Mouse (Mus musculus) limb, embryonic 14.5 days (tissue): ENCODE data around the gene Rtel1. TPM values are rescaled to one million over a fixed set of nuclear protein-coding genes. Genes with fewer than 3 reads are reported as not detected.

ENCODE experiments used
- ATAC-seq: fragments of 200-750 bp; cut with Nextera tagmentation; 2 replicates; pipeline ENCODE4 v1.8.0; 2017; ENCODE audit warnings: low read depth, moderate number of reproducible peaks, moderate TSS enrichment; ENCODE audit not compliant: low FRiP score
- DNase-seq: peaks from one replicate; pipeline ENCODE4 v3.0.0-alpha.2; 2015; ENCODE audit warnings: low spot score
- H3K27ac ChIP-seq: fragments of 300-500 bp; sonication (generic); replicated peaks from 2 replicates; pipeline ENCODE4 v1.5.1; 2014; ENCODE audit warnings: low read depth, mild to moderate bottlenecking, low read length, moderate library complexity, mixed read lengths
- H3K27me3 ChIP-seq: fragments of 300-500 bp; sonication (generic); 2 replicates; pipeline ENCODE4 v1.6.1; 2014; ENCODE audit warnings: low read length, mixed read lengths; ENCODE audit not compliant: control insufficient read depth, insufficient read depth
- H3K36me3 ChIP-seq: fragments of 300-500 bp; sonication (generic); 2 replicates; pipeline ENCODE4 v1.6.1; 2014; ENCODE audit warnings: mild to moderate bottlenecking, low read length, moderate library complexity, mixed read lengths; ENCODE audit not compliant: control insufficient read depth, insufficient read depth
- H3K4me1 ChIP-seq: fragments of 300-500 bp; sonication (generic); 2 replicates; pipeline ENCODE4 v1.6.1; 2014; ENCODE audit warnings: antibody characterized with exemption, low read length, mixed read lengths; ENCODE audit not compliant: control insufficient read depth, insufficient read depth
- H3K4me2 ChIP-seq: fragments of 300-500 bp; sonication (generic); replicated peaks from 2 replicates; pipeline ENCODE4 v1.6.1; 2014; ENCODE audit warnings: low read depth, mild to moderate bottlenecking, low read length, moderate library complexity; ENCODE audit not compliant: severe bottlenecking
- H3K4me3 ChIP-seq: fragments of 300-500 bp; sonication (generic); replicated peaks from 2 replicates; pipeline ENCODE4 v1.5.1; 2014; ENCODE audit warnings: low read length
- H3K9ac ChIP-seq: fragments of 300-500 bp; sonication (generic); 2 replicates; pipeline ENCODE4 v1.6.1; 2014; ENCODE audit warnings: mild to moderate bottlenecking, low read depth, low read length, moderate library complexity; ENCODE audit not compliant: severe bottlenecking
- H3K9me3 ChIP-seq: fragments of 300-500 bp; sonication (generic); 2 replicates; pipeline ENCODE4 v1.6.1; 2016; ENCODE audit warnings: low read length; ENCODE audit not compliant: control insufficient read depth
- POLR2A ChIP-seq: fragments of 200-500 bp; IDR thresholded peaks from 2 replicates; pipeline ENCODE4 v1.8.0; 2012; ENCODE audit warnings: inconsistent platforms, mild to moderate bottlenecking, moderate library complexity, borderline replicate concordance; ENCODE audit not compliant: insufficient read depth, insufficient read length; ENCODE audit errors: extremely low read depth
- WGBS: fragments of 180-500 bp; shearing (Covaris S2); extraction: QIAGEN DNeasy Blood & Tissue Kit; methylation state at CpG from one replicate; pipeline ENCODE4 v1.1.7; 2014; 5-methylcytosine and 5-hydroxymethylcytosine counted together
- polyA plus RNA-seq, 2 experiments: library from polyadenylated mRNA; depleted of rRNA in 1 of 2; stranded (reverse) in 1 of 2; unstranded in 1 of 2; fragments of >200 nt; fragmentation: Nextera tagmentation in 1 of 2; extraction: Ambion mirVana in 1 of 2; gene quantifications; 2 replicates each; pipeline versions ENCODE4 v1.2.1 to v1.2.3; 2012 to 2014

The Rtel1 gene
- polyA plus RNA-seq, 2 experiments = 53.3 to 110 TPM

DNA sequence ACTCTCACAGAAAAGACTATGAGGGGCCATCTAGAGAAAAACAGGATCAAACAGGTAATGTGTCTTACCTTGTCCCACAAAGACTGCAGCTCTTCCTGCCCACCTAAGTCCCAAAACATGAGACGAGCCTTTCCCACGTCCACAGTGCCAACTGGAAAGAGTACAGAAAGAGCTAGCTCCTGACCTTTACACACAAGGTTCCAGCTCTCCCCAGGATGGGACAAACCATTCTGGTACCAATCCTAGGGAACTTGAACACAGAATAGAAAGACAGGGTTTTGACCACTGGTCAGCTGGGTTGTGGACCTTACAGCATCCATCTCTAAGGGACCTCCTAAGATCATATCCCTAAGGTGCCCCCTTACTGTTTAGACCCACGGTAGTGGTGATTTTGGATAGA, 44.4 kb downstream of the Rtel1 start:
- Histone ChIP-seq H3K27ac (no peak overlapping the region), H3K9ac (peak overlapping the region; percentile 88), H3K36me3 (peaks cover 44% of the 10 kb centered on the region), H3K4me1 (peaks cover 18% of the 10 kb centered on the region), H3K4me3 (peak overlapping the region; percentile 85), H3K9me3 (no peaks in the 10 kb centered on the region), H3K27me3 (no peaks in the 10 kb centered on the region), H3K4me2 (peak overlapping the region; percentile 91)
- WGBS = 87% methylated on average over 3 of the region's 3 CpGs
- no peak for DNase-seq
- ATAC-seq = no peak
- no peak for TF ChIP-seq POLR2A

DNA sequence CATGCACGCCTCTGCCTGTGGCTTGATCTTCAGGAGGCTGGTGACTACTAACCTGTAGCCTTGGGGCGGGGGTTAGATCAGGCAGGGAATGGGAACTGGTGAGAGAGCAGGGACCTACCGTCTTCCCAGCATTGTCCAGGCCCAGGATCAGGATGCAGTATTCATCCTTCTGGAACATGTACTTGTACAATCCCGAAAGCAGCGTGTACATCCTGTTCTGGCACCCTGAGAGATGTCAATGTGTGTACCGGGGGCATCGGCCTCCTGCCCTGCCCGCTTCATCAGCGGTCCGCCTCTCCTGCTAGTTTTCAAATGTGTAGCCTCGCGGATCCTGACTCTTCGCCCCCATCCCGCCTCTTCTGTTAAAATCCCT, 44.9 kb downstream of the Rtel1 start:
- peaks cover 18% of the 10 kb centered on the region for H3K4me1 ChIP-seq
- no peak for TF ChIP-seq POLR2A
- no peaks in the 10 kb centered on the region for H3K9me3 ChIP-seq
- peak overlapping the region; percentile 78; the same call in 1 of the 2 replicates for H3K27ac ChIP-seq
- H3K4me2 ChIP-seq = peak overlapping the region; percentile 91
- peaks cover 42% of the 10 kb centered on the region for H3K36me3 ChIP-seq
- H3K27me3 ChIP-seq = no peaks in the 10 kb centered on the region
- no peak for DNase-seq
- 9% methylated on average over 14 of the region's 14 CpGs for WGBS
- peak overlapping the region; percentile 88 for H3K9ac ChIP-seq
- peak overlapping the region; percentile 85 for H3K4me3 ChIP-seq
- no peak for ATAC-seq

DNA sequence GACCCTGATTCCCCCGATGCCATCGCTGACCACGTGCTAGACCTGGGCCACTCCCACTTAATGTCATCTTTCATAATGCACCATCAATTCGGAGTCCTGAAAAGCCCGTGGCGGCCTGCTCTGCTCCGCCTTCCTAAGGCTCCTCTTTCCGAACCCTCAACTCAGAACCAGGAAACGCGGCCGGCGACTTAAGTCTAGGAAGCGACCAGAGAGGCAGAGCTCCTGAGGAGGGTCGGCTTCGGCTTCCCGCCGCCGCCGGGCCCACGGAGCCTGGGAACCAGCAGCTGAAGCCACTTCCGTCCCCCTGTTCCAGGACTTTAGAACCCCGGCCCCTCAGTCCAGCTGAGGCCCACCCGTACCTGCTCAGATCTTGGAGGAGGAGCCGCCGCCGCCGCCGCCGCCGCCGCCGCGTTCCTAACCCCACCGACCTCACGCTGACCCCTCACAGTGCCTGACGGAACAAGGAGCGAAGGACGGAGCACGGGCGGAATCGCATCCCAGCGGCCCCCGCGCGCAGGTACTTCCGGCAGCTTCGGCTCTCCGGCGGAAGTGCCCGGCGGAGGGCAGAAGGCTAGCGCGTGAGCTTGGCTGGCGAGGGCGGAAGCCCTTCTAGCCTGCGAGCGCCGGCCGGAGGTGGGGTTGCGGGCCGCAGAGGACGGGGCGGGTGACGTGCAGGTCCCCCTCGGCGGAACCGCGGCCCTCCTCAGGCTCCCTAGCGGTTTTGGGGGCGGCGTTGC, 45.5 kb downstream of the Rtel1 start, which contains the start of the genes Zgpat and Arfrp1:
Gene Zgpat (plus strand): TSS at position 69 of the 737 bp plus-strand sequence.
Gene Arfrp1 (minus strand): TSS at position 545 of the 737 bp plus-strand sequence.
- H3K9ac ChIP-seq = peak within 1 kb of the TSS; percentile 88
- H3K27me3 ChIP-seq = no peaks in the 10 kb centered on the region
- H3K4me2 ChIP-seq = peak within 1 kb of the TSS; percentile 91
- H3K4me1 ChIP-seq = peaks cover 18% of the 10 kb centered on the region
- DNase-seq = peak; percentile 83
- H3K27ac ChIP-seq = peak within 1 kb of the TSS; percentile 78
- H3K4me3 ChIP-seq = peak within 1 kb of the TSS; percentile 85
- ATAC-seq = peak; percentile 90
- 1% methylated on average over 49 of the region's 71 CpGs for WGBS
- peak; percentile 74; the same call in 1 of the 2 replicates for TF ChIP-seq POLR2A
- no peaks in the 10 kb centered on the region for H3K9me3 ChIP-seq
- peaks cover 41% of the 10 kb centered on the region for H3K36me3 ChIP-seq

DNA sequence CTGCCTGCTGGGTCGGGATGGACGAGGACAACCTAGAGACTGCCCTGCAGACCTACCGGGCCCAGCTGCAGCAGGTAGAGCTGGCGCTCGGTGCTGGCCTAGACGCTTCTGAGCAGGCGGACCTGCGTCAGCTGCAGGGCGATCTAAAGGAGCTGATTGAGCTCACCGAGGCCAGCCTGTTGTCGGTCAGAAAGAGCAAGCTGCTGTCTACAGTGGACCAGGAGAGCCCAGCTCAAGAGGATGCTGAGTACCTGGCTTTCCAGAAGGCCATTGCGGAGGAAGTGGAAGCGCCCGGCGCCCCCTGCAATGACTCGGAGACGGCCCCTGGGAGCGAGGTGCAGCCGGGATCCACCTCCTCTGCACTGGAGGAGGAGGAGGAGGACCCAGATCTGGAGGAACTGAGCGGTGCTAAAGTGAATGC, 46.1 kb downstream of the Rtel1 start:
- peak overlapping the region; percentile 78 for H3K27ac ChIP-seq
- peak overlapping the region; percentile 85 for H3K4me3 ChIP-seq
- no peaks in the 10 kb centered on the region for H3K9me3 ChIP-seq
- DNase-seq (no peak), ATAC-seq (peak; percentile 45)
- no peak for TF ChIP-seq POLR2A
- WGBS = 0% methylated on average over 20 of the region's 20 CpGs
- no peaks in the 10 kb centered on the region for H3K27me3 ChIP-seq
- H3K36me3 ChIP-seq = peaks cover 36% of the 10 kb centered on the region
- H3K4me1 ChIP-seq = peaks cover 18% of the 10 kb centered on the region
- H3K4me2 ChIP-seq = peak overlapping the region; percentile 91
- H3K9ac ChIP-seq = peak overlapping the region; percentile 88

DNA sequence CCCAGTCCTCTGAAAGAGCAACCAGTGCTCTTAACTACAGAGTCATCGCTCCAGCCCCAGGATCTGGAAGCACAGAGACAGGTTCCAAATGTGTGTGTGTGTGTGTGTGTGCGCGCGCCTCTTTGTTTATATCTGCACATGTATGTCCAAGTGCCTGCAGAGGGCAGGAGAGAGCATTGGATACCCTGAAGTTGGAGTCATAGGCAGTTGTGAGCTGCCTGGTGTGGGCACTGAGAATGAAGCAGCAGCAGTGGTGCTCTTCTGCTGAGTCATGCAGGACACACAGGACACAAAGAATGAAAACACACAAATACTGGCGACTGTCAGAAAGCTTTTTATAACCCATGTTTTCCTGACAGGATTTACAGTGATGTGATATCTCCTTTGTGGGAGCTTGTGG, 50.5 kb downstream of the Rtel1 start:
- Histone ChIP-seq H3K27ac (no peak overlapping the region), H3K4me3 (no peak overlapping the region), H3K36me3 (peaks cover 9% of the 10 kb centered on the region), H3K4me1 (peaks cover 10% of the 10 kb centered on the region), H3K4me2 (no peak overlapping the region), H3K27me3 (no peaks in the 10 kb centered on the region), H3K9ac (no peak overlapping the region), H3K9me3 (no peaks in the 10 kb centered on the region)
- no peak for TF ChIP-seq POLR2A
- DNase-seq (no peak), ATAC-seq (no peak)
- WGBS = 97% methylated on average over 5 of the region's 5 CpGs
